Mouse (Mus musculus): ENCODE data around the gene Fam3c. TPM values are rescaled to one million over a fixed set of nuclear protein-coding genes. Genes with fewer than 3 reads are reported as not detected.

The Fam3c gene
- polyA plus RNA-seq, 1 experiment from 2014 or later: 104 TPM

GRCm38 (mm10) chr6:22327091-22327490 is 29.0 kb downstream of the Fam3c start:
- Histone ChIP-seq H3K27ac (ENCODE audit: low read depth, low read length) (no peak overlapping the region), H3K4me3 (ENCODE audit: low read length) (no peak overlapping the region), H3K4me2 (ENCODE audit: low read length) (no peak overlapping the region), H3K36me3 (ENCODE audit: control insufficient read depth, insufficient read depth, low read length) (no peaks in the 10 kb centered on the region), H3K9ac (ENCODE audit: low read depth, low read length) (no peak overlapping the region), H3K27me3 (replicated peaks; ENCODE audit: control insufficient read depth, insufficient read depth, low read length) (no peaks in the 10 kb centered on the region), H3K4me1 (ENCODE audit: control insufficient read depth, insufficient read depth, low read depth, low read length) (no peaks in the 10 kb centered on the region), H3K9me3 (ENCODE audit: control insufficient read depth, low read length) (no peaks in the 10 kb centered on the region)
- ATAC-seq: no peak
- 70% methylated on average over 4 of the region's 4 CpGs for WGBS

- no peak overlapping the region for H3K9ac ChIP-seq (ENCODE audit: low read depth, low read length)
- WGBS: 83% methylated on average over 4 of the region's 4 CpGs
- no peaks in the 10 kb centered on the region for H3K4me1 ChIP-seq (ENCODE audit: control insufficient read depth, insufficient read depth, low read depth, low read length)
- no peak overlapping the region for H3K27ac ChIP-seq (ENCODE audit: low read depth, low read length)
- ATAC-seq: no peak
- H3K4me3 ChIP-seq (ENCODE audit: low read length): no peak overlapping the region
- H3K36me3 ChIP-seq (ENCODE audit: control insufficient read depth, insufficient read depth, low read length): no peaks in the 10 kb centered on the region
- no peaks in the 10 kb centered on the region for H3K9me3 ChIP-seq (ENCODE audit: control insufficient read depth, low read length)
- H3K27me3 ChIP-seq (replicated peaks; ENCODE audit: control insufficient read depth, insufficient read depth, low read length): no peaks in the 10 kb centered on the region
- no peak overlapping the region for H3K4me2 ChIP-seq (ENCODE audit: low read length)
Measured at GRCm38 (mm10) chr6:22326289-22326688, 29.8 kb downstream of the Fam3c start.

GRCm38 (mm10) chr6:22325364-22326072 is 30.5 kb downstream of the Fam3c start:
- WGBS: 54% methylated on average over 13 of the region's 13 CpGs

GRCm38 (mm10) chr6:22298059-22298458 is 58.0 kb downstream of the Fam3c start:
- Histone ChIP-seq H3K27ac (ENCODE audit: low read depth, low read length) (no peak overlapping the region), H3K9me3 (ENCODE audit: control insufficient read depth, low read length) (no peaks in the 10 kb centered on the region), H3K4me1 (ENCODE audit: control insufficient read depth, insufficient read depth, low read depth, low read length) (no peaks in the 10 kb centered on the region), H3K27me3 (replicated peaks; ENCODE audit: control insufficient read depth, insufficient read depth, low read length) (peaks cover 4% of the 10 kb centered on the region; the same call in 1 of the 2 replicates), H3K4me3 (ENCODE audit: low read length) (no peak overlapping the region), H3K9ac (ENCODE audit: low read depth, low read length) (no peak overlapping the region), H3K4me2 (ENCODE audit: low read length) (no peak overlapping the region), H3K36me3 (ENCODE audit: control insufficient read depth, insufficient read depth, low read length) (no peaks in the 10 kb centered on the region)
- ATAC-seq: no peak
- WGBS: 60% methylated on average over 14 of the region's 14 CpGs

More at GRCm38 (mm10) chr6:22325364-22326072, 30.5 kb downstream of the Fam3c start:
- Histone ChIP-seq H3K36me3 (ENCODE audit: control insufficient read depth, insufficient read depth, low read length) (no peaks in the 10 kb centered on the region), H3K27ac (ENCODE audit: low read depth, low read length) (no peak overlapping the region), H3K9me3 (ENCODE audit: control insufficient read depth, low read length) (no peaks in the 10 kb centered on the region), H3K4me3 (ENCODE audit: low read length) (no peak overlapping the region), H3K27me3 (replicated peaks; ENCODE audit: control insufficient read depth, insufficient read depth, low read length) (no peaks in the 10 kb centered on the region), H3K4me2 (ENCODE audit: low read length) (no peak overlapping the region), H3K4me1 (ENCODE audit: control insufficient read depth, insufficient read depth, low read depth, low read length) (no peaks in the 10 kb centered on the region), H3K9ac (ENCODE audit: low read depth, low read length) (no peak overlapping the region)
- peak; percentile 76 for ATAC-seq

- H3K9me3 ChIP-seq (ENCODE audit: control insufficient read depth, low read length): no peaks in the 10 kb centered on the region
- WGBS: 90% methylated on average over 6 of the region's 6 CpGs
- H3K27me3 ChIP-seq (replicated peaks; ENCODE audit: control insufficient read depth, insufficient read depth, low read length): peaks cover 6% of the 10 kb centered on the region
- H3K4me1 ChIP-seq (ENCODE audit: control insufficient read depth, insufficient read depth, low read depth, low read length): no peaks in the 10 kb centered on the region
- no peaks in the 10 kb centered on the region for H3K36me3 ChIP-seq (ENCODE audit: control insufficient read depth, insufficient read depth, low read length)
- H3K9ac ChIP-seq (ENCODE audit: low read depth, low read length): no peak overlapping the region
- ATAC-seq: no peak
- H3K27ac ChIP-seq (ENCODE audit: low read depth, low read length): no peak overlapping the region
- H3K4me2 ChIP-seq (ENCODE audit: low read length): no peak overlapping the region
- H3K4me3 ChIP-seq (ENCODE audit: low read length): no peak overlapping the region
Measured at GRCm38 (mm10) chr6:22297028-22297427, 59.0 kb downstream of the Fam3c start.

DNA sequence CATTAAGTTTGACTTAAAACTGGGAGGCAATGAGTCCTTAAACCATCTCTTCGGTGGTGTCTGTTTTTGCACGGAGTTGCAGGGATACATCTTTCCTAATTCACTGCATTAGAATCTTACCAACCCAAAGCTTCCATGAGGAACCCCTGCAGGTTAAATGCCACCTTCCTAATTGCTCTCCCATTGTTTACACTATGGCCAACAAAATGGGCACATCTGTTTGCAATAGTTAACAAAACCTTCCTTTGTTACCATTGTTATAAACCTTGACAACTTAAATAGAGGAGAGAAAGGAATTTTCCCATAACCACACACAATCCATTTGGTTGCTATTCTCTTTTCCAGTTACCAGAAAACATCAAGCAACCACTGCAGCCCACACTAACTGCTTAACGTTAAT is 62.1 kb downstream of the Fam3c start:
- Histone ChIP-seq H3K27me3 (replicated peaks; ENCODE audit: control insufficient read depth, insufficient read depth, low read length) (peaks cover 17% of the 10 kb centered on the region), H3K9ac (ENCODE audit: low read depth, low read length) (no peak overlapping the region), H3K36me3 (ENCODE audit: control insufficient read depth, insufficient read depth, low read length) (no peaks in the 10 kb centered on the region), H3K27ac (ENCODE audit: low read depth, low read length) (no peak overlapping the region), H3K4me2 (ENCODE audit: low read length) (no peak overlapping the region), H3K4me1 (ENCODE audit: control insufficient read depth, insufficient read depth, low read depth, low read length) (peaks cover 8% of the 10 kb centered on the region), H3K4me3 (ENCODE audit: low read length) (no peak overlapping the region), H3K9me3 (ENCODE audit: control insufficient read depth, low read length) (no peaks in the 10 kb centered on the region)
- ATAC-seq: no peak
- WGBS: 35% methylated on average over 3 of the region's 3 CpGs

- Histone ChIP-seq H3K4me1 (ENCODE audit: control insufficient read depth, insufficient read depth, low read depth, low read length) (peaks cover 19% of the 10 kb centered on the region), H3K4me2 (ENCODE audit: low read length) (no peak overlapping the region), H3K9ac (ENCODE audit: low read depth, low read length) (no peak overlapping the region), H3K27me3 (replicated peaks; ENCODE audit: control insufficient read depth, insufficient read depth, low read length) (peaks cover 26% of the 10 kb centered on the region), H3K27ac (ENCODE audit: low read depth, low read length) (no peak overlapping the region), H3K9me3 (ENCODE audit: control insufficient read depth, low read length) (no peaks in the 10 kb centered on the region), H3K4me3 (ENCODE audit: low read length) (no peak overlapping the region), H3K36me3 (ENCODE audit: control insufficient read depth, insufficient read depth, low read length) (no peaks in the 10 kb centered on the region)
- ATAC-seq: no peak
- WGBS: 44% methylated on average over 4 of the region's 4 CpGs
Measured at GRCm38 (mm10) chr6:22292056-22292455, 64.0 kb downstream of the Fam3c start.

GRCm38 (mm10) chr6:22290790-22291189 is 65.3 kb downstream of the Fam3c start:
- H3K27me3 ChIP-seq (replicated peaks; ENCODE audit: control insufficient read depth, insufficient read depth, low read length): peaks cover 26% of the 10 kb centered on the region
- H3K4me1 ChIP-seq (ENCODE audit: control insufficient read depth, insufficient read depth, low read depth, low read length): peaks cover 19% of the 10 kb centered on the region

DNA sequence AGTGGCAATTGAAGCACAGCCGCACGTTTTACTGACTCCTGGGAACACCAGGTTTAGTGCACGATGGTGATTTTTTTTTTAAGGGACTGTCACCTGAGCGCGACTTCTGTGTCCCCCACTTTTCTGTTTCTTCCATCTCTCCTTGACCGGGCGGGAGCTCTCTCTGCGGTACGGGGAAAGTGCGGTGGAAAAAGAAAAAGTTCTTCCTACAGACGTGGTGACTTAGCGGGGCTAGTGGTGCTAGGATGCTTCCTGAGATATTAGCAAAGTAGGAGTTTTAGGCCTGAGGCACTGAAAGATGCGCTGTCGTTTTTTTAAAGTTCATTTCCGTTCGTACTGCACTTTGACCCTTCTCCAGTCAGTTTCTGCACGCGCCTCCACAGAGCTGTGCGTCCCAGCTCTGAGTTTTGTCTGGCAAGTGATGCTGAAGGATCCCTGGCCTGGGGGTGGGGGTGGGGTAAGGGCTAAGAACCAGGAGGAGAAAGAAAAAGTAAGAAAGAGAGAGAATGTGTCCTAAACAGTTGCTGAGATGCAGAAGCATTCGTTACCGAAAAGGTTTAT is 66.5 kb downstream of the Fam3c start:
- peak overlapping the region; percentile 46 for H3K4me3 ChIP-seq (ENCODE audit: low read length)
- peak overlapping the region; percentile 87 for H3K4me2 ChIP-seq (ENCODE audit: low read length)
- H3K36me3 ChIP-seq (ENCODE audit: control insufficient read depth, insufficient read depth, low read length): no peaks in the 10 kb centered on the region
- H3K9ac ChIP-seq (ENCODE audit: low read depth, low read length): no peak overlapping the region
- peaks cover 19% of the 10 kb centered on the region for H3K4me1 ChIP-seq (ENCODE audit: control insufficient read depth, insufficient read depth, low read depth, low read length)
- H3K27ac ChIP-seq (ENCODE audit: low read depth, low read length): no peak overlapping the region
- 3% methylated on average over 21 of the region's 21 CpGs for WGBS
- H3K9me3 ChIP-seq (ENCODE audit: control insufficient read depth, low read length): no peaks in the 10 kb centered on the region
- ATAC-seq: no peak
- peaks cover 24% of the 10 kb centered on the region for H3K27me3 ChIP-seq (replicated peaks; ENCODE audit: control insufficient read depth, insufficient read depth, low read length)

More at GRCm38 (mm10) chr6:22290790-22291189, 65.3 kb downstream of the Fam3c start:
- Histone ChIP-seq H3K27ac (ENCODE audit: low read depth, low read length) (no peak overlapping the region), H3K9me3 (ENCODE audit: control insufficient read depth, low read length) (no peaks in the 10 kb centered on the region), H3K9ac (ENCODE audit: low read depth, low read length) (no peak overlapping the region), H3K4me2 (ENCODE audit: low read length) (no peak overlapping the region), H3K4me3 (ENCODE audit: low read length) (no peak overlapping the region), H3K36me3 (ENCODE audit: control insufficient read depth, insufficient read depth, low read length) (no peaks in the 10 kb centered on the region)
- 70% methylated on average over 8 of the region's 8 CpGs for WGBS
- ATAC-seq: no peak
